Mouse (Mus musculus) lung, embryonic 15.5 days (tissue): ENCODE results near the gene Aurkaip1. TPM values are rescaled to one million over a fixed set of nuclear protein-coding genes. Genes with fewer than 3 reads are reported as not detected.
"Not testable (repeated sequence)": the region's sequence is repeated elsewhere in the genome, so short reads cannot be mapped to it uniquely, and the experiment has no call there.

ENCODE experiments used
- ATAC-seq: fragments of 200-750 bp; cut with Nextera tagmentation; 2 replicates; pipeline ENCODE4 v1.8.0; 2017; ENCODE audit warnings: moderate number of reproducible peaks, borderline replicate concordance; ENCODE audit not compliant: low FRiP score, low TSS enrichment; ENCODE audit errors: extremely low read depth
- H3K27ac ChIP-seq: fragments of 300-500 bp; sonication (generic); 2 replicates; pipeline ENCODE4 v1.5.1; 2015; ENCODE audit warnings: moderate library complexity, mild to moderate bottlenecking, inconsistent platforms
- H3K27me3 ChIP-seq: fragments of 300-500 bp; sonication (generic); 2 replicates; pipeline ENCODE4 v1.6.1; 2015; ENCODE audit warnings: inconsistent platforms
- H3K36me3 ChIP-seq: fragments of 300-500 bp; sonication (generic); 2 replicates; pipeline ENCODE4 v1.6.1; 2015; ENCODE audit warnings: inconsistent platforms
- H3K4me1 ChIP-seq: fragments of 300-500 bp; sonication (generic); 2 replicates; pipeline ENCODE4 v1.6.1; 2015; ENCODE audit warnings: inconsistent platforms
- H3K4me2 ChIP-seq: fragments of 300-500 bp; sonication (generic); 2 replicates; pipeline ENCODE4 v1.6.1; 2015; ENCODE audit warnings: inconsistent platforms, mild to moderate bottlenecking, moderate library complexity
- H3K4me3 ChIP-seq: fragments of 300-500 bp; sonication (generic); 2 replicates; pipeline ENCODE4 v1.5.1; 2015; ENCODE audit warnings: mild to moderate bottlenecking, inconsistent platforms
- H3K9ac ChIP-seq: fragments of 300-500 bp; sonication (generic); 2 replicates; pipeline ENCODE4 v1.6.1; 2015; ENCODE audit warnings: inconsistent platforms
- H3K9me3 ChIP-seq: fragments of 300-500 bp; sonication (generic); 2 replicates; pipeline ENCODE4 v1.6.1; 2016; ENCODE audit warnings: inconsistent platforms
- WGBS: fragments of 180-500 bp; shearing (Covaris S2); methylation state at CpG from one replicate; pipeline ENCODE4 v1.1.7; 2015; 5-methylcytosine and 5-hydroxymethylcytosine counted together
- polyA plus RNA-seq: library from polyadenylated mRNA; unstranded; fragments of >200 nt; fragmentation: Nextera tagmentation; extraction: Ambion mirVana; gene quantifications from 2 replicates; pipeline ENCODE4 v1.2.1, GENCODE M21; 2015

Gene Aurkaip1
- polyA plus RNA-seq = 143 and 146 TPM in 2 replicates

GRCm38 (mm10) chr4:155831205-155831766 is at the start of gene Aurkaip1:
Gene Aurkaip1, plus strand, starts transcription at chr4:155831272.
- ATAC-seq = peak; percentile 91
- Histone ChIP-seq H3K4me3 (peak within 1 kb of the TSS; percentile 85), H3K4me2 (peak within 1 kb of the TSS; percentile 93), H3K9me3 (no peaks in the 10 kb centered on the region), H3K4me1 (peaks cover 28% of the 10 kb centered on the region), H3K27ac (peak within 1 kb of the TSS; percentile 92), H3K27me3 (no peaks in the 10 kb centered on the region), H3K36me3 (peaks cover 25% of the 10 kb centered on the region), H3K9ac (peak within 1 kb of the TSS; percentile 78)
- 2% methylated on average over 49 of the region's 49 CpGs for WGBS

DNA sequence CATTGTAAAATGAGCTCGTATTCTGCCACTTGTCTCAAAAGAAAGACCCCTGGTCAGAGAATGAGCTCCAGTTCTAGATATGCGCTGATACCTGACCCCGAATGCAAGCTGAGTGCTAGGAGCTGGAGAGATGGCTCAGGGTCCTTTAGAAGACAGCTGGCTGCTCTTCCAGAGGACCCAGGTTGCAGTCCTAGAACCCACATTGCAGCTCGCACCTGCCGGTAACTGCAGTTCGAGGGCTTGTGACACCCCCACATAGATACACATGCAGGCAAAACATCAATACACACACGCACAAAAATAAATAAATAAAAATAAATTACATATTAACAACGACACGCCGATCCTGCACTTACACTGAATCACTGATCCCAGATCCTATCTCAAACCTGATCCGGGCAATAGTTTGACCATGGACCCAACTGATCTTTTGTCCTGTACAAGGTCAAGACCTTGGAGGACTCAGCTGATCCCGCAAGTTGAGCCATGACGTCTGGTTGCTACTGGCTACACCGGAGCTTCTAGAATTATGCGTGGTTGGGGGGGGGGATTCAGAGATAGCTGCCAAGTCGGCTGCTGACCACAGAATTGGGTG is 47.5 kb upstream of the Aurkaip1 start:
- H3K9me3 ChIP-seq = no peaks in the 10 kb centered on the region
- no peak overlapping the region; the same call in 1 of the 2 replicates for H3K9ac ChIP-seq
- H3K4me1 ChIP-seq = peaks cover 11% of the 10 kb centered on the region
- WGBS = 33% methylated on average over 16 of the region's 16 CpGs
- H3K36me3 ChIP-seq = no peaks in the 10 kb centered on the region
- H3K27ac ChIP-seq = peak overlapping the region; percentile 51; the same call in 1 of the 2 replicates
- H3K4me2 ChIP-seq = peak overlapping the region; percentile 89
- no peak for ATAC-seq
- peak overlapping the region; percentile 60 for H3K4me3 ChIP-seq
- H3K27me3 ChIP-seq = no peaks in the 10 kb centered on the region

GRCm38 (mm10) chr4:155784081-155784701 is 46.9 kb upstream of the Aurkaip1 start:
- Histone ChIP-seq H3K9ac (peak overlapping the region; percentile 66), H3K9me3 (no peaks in the 10 kb centered on the region), H3K4me2 (peak overlapping the region; percentile 89), H3K27ac (peak overlapping the region; percentile 51), H3K4me3 (peak overlapping the region; percentile 60), H3K27me3 (no peaks in the 10 kb centered on the region), H3K4me1 (peaks cover 11% of the 10 kb centered on the region), H3K36me3 (no peaks in the 10 kb centered on the region)
- peak; percentile 87 for ATAC-seq
- WGBS = under 1% methylated on average over 52 of the region's 52 CpGs

DNA sequence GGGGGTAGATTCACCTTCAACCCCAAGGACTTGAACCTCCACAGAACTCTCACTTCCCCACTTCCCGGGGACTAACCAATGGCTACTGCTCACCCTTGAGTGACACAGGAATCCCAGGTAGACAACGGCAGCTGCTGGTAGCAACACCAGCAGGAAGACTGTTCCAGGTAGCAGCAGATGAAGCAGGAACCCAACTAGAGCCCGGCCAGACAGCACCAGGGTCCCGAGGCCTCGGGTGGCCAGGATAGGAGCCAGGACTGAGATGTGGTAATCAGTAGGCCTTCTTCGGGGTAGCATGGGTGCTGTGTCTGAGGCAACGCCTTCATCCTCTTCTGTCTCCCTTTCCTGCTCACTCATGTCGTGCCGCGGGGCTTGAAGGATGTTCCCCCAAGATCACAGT is 45.8 kb upstream of the Aurkaip1 start:
- H3K27me3 ChIP-seq = no peaks in the 10 kb centered on the region
- no peaks in the 10 kb centered on the region for H3K9me3 ChIP-seq
- H3K4me2 ChIP-seq = no peak overlapping the region
- ATAC-seq = no peak
- WGBS = 78% methylated on average over 10 of the region's 10 CpGs
- H3K9ac ChIP-seq = no peak overlapping the region
- H3K27ac ChIP-seq = no peak overlapping the region
- peaks cover 11% of the 10 kb centered on the region for H3K4me1 ChIP-seq
- H3K4me3 ChIP-seq = no peak overlapping the region
- H3K36me3 ChIP-seq = no peaks in the 10 kb centered on the region

- Histone ChIP-seq H3K36me3 (no peaks in the 10 kb centered on the region), H3K9ac (0 out of 2 replicates have a peak within 1 kb of the TSS, but pooled peaks have one; percentile 66), H3K27me3 (no peaks in the 10 kb centered on the region), H3K9me3 (no peaks in the 10 kb centered on the region), H3K27ac (no peak within 1 kb of the TSS), H3K4me2 (peak within 1 kb of the TSS; percentile 89), H3K4me1 (peaks cover 9% of the 10 kb centered on the region), H3K4me3 (peak within 1 kb of the TSS; percentile 60)
- WGBS = 63% methylated on average over 5 of the region's 5 CpGs
- ATAC-seq = no peak
These were observed 45.3 kb upstream of the Aurkaip1 start, which contains the start of gene Tmem88b for GRCm38 (mm10) chr4:155785819-155786218. Gene Tmem88b, minus strand, starts transcription at chr4:155785874.

- no peak overlapping the region for H3K4me3 ChIP-seq
- no peak overlapping the region for H3K4me2 ChIP-seq
- no peaks in the 10 kb centered on the region for H3K9me3 ChIP-seq
- H3K4me1 ChIP-seq = peaks cover 5% of the 10 kb centered on the region
- no peak overlapping the region for H3K27ac ChIP-seq
- WGBS = 58% methylated on average over 3 of the region's 3 CpGs
- H3K36me3 ChIP-seq = no peaks in the 10 kb centered on the region
- no peak overlapping the region for H3K9ac ChIP-seq
- no peak for ATAC-seq
- H3K27me3 ChIP-seq = no peaks in the 10 kb centered on the region
These were observed 42.8 kb upstream of the Aurkaip1 start for GRCm38 (mm10) chr4:155788300-155788699.

DNA sequence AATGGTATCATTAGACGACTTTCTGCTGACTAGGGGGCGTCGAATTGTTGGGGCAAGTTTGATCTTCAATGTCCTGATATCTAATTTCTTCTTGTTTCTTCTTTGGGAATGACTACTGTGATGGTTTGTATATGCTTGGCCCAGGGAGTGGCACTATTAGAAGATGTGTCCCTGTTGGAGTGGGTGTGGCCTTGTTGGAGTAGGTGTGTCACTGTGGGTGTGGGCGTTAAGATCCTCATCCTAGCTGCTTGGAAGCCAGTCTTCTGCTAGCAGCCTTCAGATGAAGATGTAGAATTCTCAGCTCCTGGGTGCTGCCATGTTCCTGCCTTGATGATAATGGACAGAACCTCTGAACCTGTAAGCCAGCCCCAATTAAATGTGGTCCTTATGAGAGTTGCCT is 42.2 kb upstream of the Aurkaip1 start:
- not testable (repeated sequence) for ATAC-seq, H3K9me3 ChIP-seq, H3K4me3 ChIP-seq, H3K9ac ChIP-seq, H3K27me3 ChIP-seq, H3K27ac ChIP-seq, H3K4me2 ChIP-seq, H3K36me3 ChIP-seq, H3K4me1 ChIP-seq
- 67% methylated on average over 4 of the region's 4 CpGs for WGBS

GRCm38 (mm10) chr4:155790021-155790489 is 41.0 kb upstream of the Aurkaip1 start, which contains the start of gene Ankrd65:
Gene Ankrd65, plus strand, starts transcription at chr4:155790439.
- no peak for ATAC-seq
- Histone ChIP-seq H3K27ac (no peak within 1 kb of the TSS), H3K4me1 (no peaks in the 10 kb centered on the region), H3K4me2 (no peak within 1 kb of the TSS), H3K27me3 (no peaks in the 10 kb centered on the region), H3K9ac (no peak within 1 kb of the TSS), H3K36me3 (no peaks in the 10 kb centered on the region), H3K9me3 (no peaks in the 10 kb centered on the region), H3K4me3 (no peak within 1 kb of the TSS)
- 78% methylated on average over 3 of the region's 3 CpGs for WGBS

- WGBS = 45% methylated on average over 3 of the region's 3 CpGs
- no peak overlapping the region for H3K27ac ChIP-seq
- H3K4me1 ChIP-seq = no peaks in the 10 kb centered on the region
- no peak overlapping the region for H3K4me3 ChIP-seq
- H3K36me3 ChIP-seq = no peaks in the 10 kb centered on the region
- no peak for ATAC-seq
- H3K4me2 ChIP-seq = no peak overlapping the region
- H3K9me3 ChIP-seq = no peaks in the 10 kb centered on the region
- no peak overlapping the region for H3K9ac ChIP-seq
- H3K27me3 ChIP-seq = no peaks in the 10 kb centered on the region
These were observed 40.4 kb upstream of the Aurkaip1 start for GRCm38 (mm10) chr4:155790650-155791161.

GRCm38 (mm10) chr4:155791240-155791933 is 39.7 kb upstream of the Aurkaip1 start:
- no peaks in the 10 kb centered on the region for H3K27me3 ChIP-seq
- H3K36me3 ChIP-seq = no peaks in the 10 kb centered on the region
- ATAC-seq = no peak
- H3K9ac ChIP-seq = no peak overlapping the region
- H3K4me3 ChIP-seq = no peak overlapping the region
- no peaks in the 10 kb centered on the region for H3K4me1 ChIP-seq
- WGBS = 64% methylated on average over 24 of the region's 24 CpGs
- H3K27ac ChIP-seq = no peak overlapping the region
- no peak overlapping the region for H3K4me2 ChIP-seq
- H3K9me3 ChIP-seq = no peaks in the 10 kb centered on the region

GRCm38 (mm10) chr4:155793730-155794129 is 37.3 kb upstream of the Aurkaip1 start:
- ATAC-seq = no peak

More at GRCm38 (mm10) chr4:155793730-155794129, 37.3 kb upstream of the Aurkaip1 start:
- no peak overlapping the region for H3K27ac ChIP-seq
- no peak overlapping the region for H3K4me3 ChIP-seq
- H3K4me1 ChIP-seq = no peaks in the 10 kb centered on the region
- WGBS = 41% methylated on average over 2 of the region's 2 CpGs
- no peak overlapping the region for H3K4me2 ChIP-seq
- H3K27me3 ChIP-seq = no peaks in the 10 kb centered on the region
- no peak overlapping the region for H3K9ac ChIP-seq
- no peaks in the 10 kb centered on the region for H3K36me3 ChIP-seq
- H3K9me3 ChIP-seq = no peaks in the 10 kb centered on the region
